Mouse (Mus musculus) lung, embryonic 16.5 days (tissue): ENCODE measurements around the gene H2afy2. TPM values are rescaled to one million over a fixed set of nuclear protein-coding genes. Genes with fewer than 3 reads are reported as not detected.

Source experiments
- ATAC-seq: fragments of 200-750 bp; cut with Nextera tagmentation; 2 replicates; pipeline ENCODE4 v1.8.0; 2017; ENCODE audit warnings: low read depth, mild to moderate bottlenecking, moderate library complexity
- H3K27ac ChIP-seq: fragments of 300-500 bp; sonication (generic); 2 replicates; pipeline ENCODE4 v1.5.1; 2014; ENCODE audit warnings: mild to moderate bottlenecking, control low read depth, low read length
- H3K27me3 ChIP-seq: fragments of 300-500 bp; sonication (generic); 2 replicates; pipeline ENCODE4 v1.6.1; 2014; ENCODE audit warnings: low read depth, low read length, mixed read lengths; ENCODE audit not compliant: control insufficient read depth, insufficient read depth
- H3K36me3 ChIP-seq: fragments of 300-500 bp; sonication (generic); 2 replicates; pipeline ENCODE4 v1.6.1; 2014; ENCODE audit warnings: low read length; ENCODE audit not compliant: control insufficient read depth, insufficient read depth
- H3K4me1 ChIP-seq: fragments of 300-500 bp; sonication (generic); replicated peaks from 2 replicates; pipeline ENCODE4 v1.6.1; 2014; ENCODE audit warnings: low read length, mixed read lengths; ENCODE audit not compliant: control insufficient read depth, insufficient read depth
- H3K4me2 ChIP-seq: fragments of 300-500 bp; sonication (generic); 2 replicates; pipeline ENCODE4 v1.6.1; 2014; ENCODE audit warnings: low read depth, low read length, control low read depth
- H3K4me3 ChIP-seq: fragments of 300-500 bp; sonication (generic); 2 replicates; pipeline ENCODE4 v1.5.1; 2014; ENCODE audit warnings: mild to moderate bottlenecking, low read length, control low read depth
- H3K9ac ChIP-seq: fragments of 300-500 bp; sonication (generic); 2 replicates; pipeline ENCODE4 v1.6.1; 2014; ENCODE audit warnings: low read length, control low read depth
- H3K9me3 ChIP-seq: fragments of 300-500 bp; sonication (generic); 2 replicates; pipeline ENCODE4 v1.6.1; 2016; ENCODE audit warnings: low read length; ENCODE audit not compliant: control insufficient read depth
- whole genome bisulfite sequencing: fragments of 180-500 bp; shearing (Covaris S2); extraction: QIAGEN DNeasy Blood & Tissue Kit; methylation state at CpG from one replicate; pipeline ENCODE4 v1.1.7; 2014; 5-methylcytosine and 5-hydroxymethylcytosine counted together
- polyA plus RNA-seq: library from polyadenylated mRNA; unstranded; fragments of >200 nt; fragmentation: Nextera tagmentation; extraction: Ambion mirVana; gene quantifications from 2 replicates; pipeline ENCODE4 v1.2.1, GENCODE M21; 2015

Gene H2afy2
- polyA plus RNA-seq, 1 experiment from 2014 or later, result 107 TPM

- Histone ChIP-seq H3K9me3 (no peaks in the 10 kb centered on the region; the same call in 1 of the 2 replicates), H3K27me3 (no peaks in the 10 kb centered on the region), H3K4me2 (no peak overlapping the region), H3K36me3 (peaks cover 31% of the 10 kb centered on the region), H3K27ac (no peak overlapping the region), H3K4me1 (no peaks in the 10 kb centered on the region), H3K9ac (no peak overlapping the region), H3K4me3 (no peak overlapping the region)
- no peak for ATAC-seq
- WGBS, result 90% methylated on average over 8 of the region's 8 CpGs
Observed at GRCm38 (mm10) chr10:61742336-61742735, 41.6 kb downstream of the H2afy2 start.

- Histone ChIP-seq H3K27ac (no peak overlapping the region), H3K4me2 (no peak overlapping the region), H3K9ac (no peak overlapping the region), H3K9me3 (no peaks in the 10 kb centered on the region; the same call in 1 of the 2 replicates), H3K36me3 (peaks cover 28% of the 10 kb centered on the region), H3K27me3 (no peaks in the 10 kb centered on the region), H3K4me3 (no peak overlapping the region), H3K4me1 (no peaks in the 10 kb centered on the region)
- 83% methylated on average over 4 of the region's 4 CpGs for WGBS
- ATAC-seq, result no peak
Observed at GRCm38 (mm10) chr10:61741873-61742272, 42.1 kb downstream of the H2afy2 start.

GRCm38 (mm10) chr10:61741306-61741705, 42.6 kb downstream of the H2afy2 start:
- H3K27me3 ChIP-seq, result no peaks in the 10 kb centered on the region
- H3K36me3 ChIP-seq, result peaks cover 24% of the 10 kb centered on the region
- no peak overlapping the region for H3K9ac ChIP-seq
- H3K4me1 ChIP-seq, result no peaks in the 10 kb centered on the region
- 71% methylated on average over 1 of the region's 1 CpGs for WGBS
- ATAC-seq, result no peak
- no peak overlapping the region for H3K27ac ChIP-seq
- H3K4me3 ChIP-seq, result no peak overlapping the region
- H3K9me3 ChIP-seq, result no peaks in the 10 kb centered on the region; the same call in 1 of the 2 replicates
- no peak overlapping the region for H3K4me2 ChIP-seq

- 89% methylated on average over 4 of the region's 4 CpGs for WGBS
- Histone ChIP-seq H3K36me3 (peaks cover 11% of the 10 kb centered on the region), H3K4me1 (no peaks in the 10 kb centered on the region), H3K27ac (no peak overlapping the region), H3K4me3 (no peak overlapping the region), H3K27me3 (no peaks in the 10 kb centered on the region), H3K4me2 (no peak overlapping the region), H3K9ac (no peak overlapping the region), H3K9me3 (no peaks in the 10 kb centered on the region)
- no peak for ATAC-seq
Observed at GRCm38 (mm10) chr10:61738126-61738525, 45.8 kb downstream of the H2afy2 start.

- Histone ChIP-seq H3K27ac (no peak overlapping the region), H3K27me3 (no peaks in the 10 kb centered on the region), H3K4me1 (no peaks in the 10 kb centered on the region), H3K36me3 (peaks cover 10% of the 10 kb centered on the region), H3K9ac (no peak overlapping the region), H3K4me3 (no peak overlapping the region), H3K4me2 (no peak overlapping the region), H3K9me3 (no peaks in the 10 kb centered on the region)
- WGBS, result 58% methylated on average over 1 of the region's 1 CpGs
- ATAC-seq, result no peak
Observed at GRCm38 (mm10) chr10:61737537-61737936, 46.4 kb downstream of the H2afy2 start.

- 57% methylated on average over 10 of the region's 10 CpGs for WGBS
- no peak for ATAC-seq
- Histone ChIP-seq H3K4me3 (no peak overlapping the region), H3K27ac (no peak overlapping the region), H3K36me3 (peaks cover 9% of the 10 kb centered on the region), H3K27me3 (no peaks in the 10 kb centered on the region), H3K4me2 (no peak overlapping the region), H3K4me1 (no peaks in the 10 kb centered on the region; the same call in 1 of the 2 replicates), H3K9me3 (no peaks in the 10 kb centered on the region), H3K9ac (no peak overlapping the region)
Observed at GRCm38 (mm10) chr10:61736671-61737078, 47.3 kb downstream of the H2afy2 start.

- no peaks in the 10 kb centered on the region for H3K9me3 ChIP-seq
- 39% methylated on average over 3 of the region's 3 CpGs for WGBS
- no peak overlapping the region for H3K27ac ChIP-seq
Observed at GRCm38 (mm10) chr10:61734377-61734776, 49.6 kb downstream of the H2afy2 start.

GRCm38 (mm10) chr10:61730171-61730570, 53.8 kb downstream of the H2afy2 start:
- Histone ChIP-seq H3K9ac (no peak overlapping the region), H3K4me2 (no peak overlapping the region)
- no peak for ATAC-seq

More at GRCm38 (mm10) chr10:61734377-61734776, 49.6 kb downstream of the H2afy2 start:
- Histone ChIP-seq H3K27me3 (no peaks in the 10 kb centered on the region), H3K9ac (no peak overlapping the region), H3K4me1 (no peaks in the 10 kb centered on the region; the same call in 1 of the 2 replicates), H3K36me3 (peaks cover under 1% of the 10 kb centered on the region; the same call in 1 of the 2 replicates), H3K4me3 (no peak overlapping the region), H3K4me2 (no peak overlapping the region)
- no peak for ATAC-seq

GRCm38 (mm10) chr10:61729181-61729580, 54.8 kb downstream of the H2afy2 start:
- no peak overlapping the region for H3K9ac ChIP-seq
- H3K4me2 ChIP-seq, result no peak overlapping the region
- no peak for ATAC-seq
- H3K27ac ChIP-seq, result no peak overlapping the region
- H3K27me3 ChIP-seq, result no peaks in the 10 kb centered on the region
- no peaks in the 10 kb centered on the region; the same call in 1 of the 2 replicates for H3K4me1 ChIP-seq
- H3K4me3 ChIP-seq, result no peak overlapping the region
- H3K9me3 ChIP-seq, result no peaks in the 10 kb centered on the region
- WGBS, result 71% methylated on average over 11 of the region's 11 CpGs
- no peaks in the 10 kb centered on the region for H3K36me3 ChIP-seq

More at GRCm38 (mm10) chr10:61730171-61730570, 53.8 kb downstream of the H2afy2 start:
- no peaks in the 10 kb centered on the region for H3K27me3 ChIP-seq
- no peak overlapping the region for H3K4me3 ChIP-seq
- H3K9me3 ChIP-seq, result no peaks in the 10 kb centered on the region
- no peaks in the 10 kb centered on the region; the same call in 1 of the 2 replicates for H3K4me1 ChIP-seq
- 94% methylated on average over 6 of the region's 6 CpGs for WGBS
- H3K36me3 ChIP-seq, result no peaks in the 10 kb centered on the region
- H3K27ac ChIP-seq, result no peak overlapping the region

- peak; percentile 34; the same call in 1 of the 2 replicates for ATAC-seq
- WGBS, result 49% methylated on average over 6 of the region's 6 CpGs
Observed at GRCm38 (mm10) chr10:61723271-61723670, 60.7 kb downstream of the H2afy2 start.

More at GRCm38 (mm10) chr10:61723271-61723670, 60.7 kb downstream of the H2afy2 start:
- Histone ChIP-seq H3K4me3 (no peak overlapping the region), H3K4me1 (no peaks in the 10 kb centered on the region), H3K27ac (no peak overlapping the region), H3K36me3 (no peaks in the 10 kb centered on the region), H3K4me2 (no peak overlapping the region), H3K9me3 (no peaks in the 10 kb centered on the region), H3K27me3 (no peaks in the 10 kb centered on the region), H3K9ac (no peak overlapping the region)
